Comparison of ENCODE assay signal across 8 mouse cellular contexts in the genomic region with DNA sequence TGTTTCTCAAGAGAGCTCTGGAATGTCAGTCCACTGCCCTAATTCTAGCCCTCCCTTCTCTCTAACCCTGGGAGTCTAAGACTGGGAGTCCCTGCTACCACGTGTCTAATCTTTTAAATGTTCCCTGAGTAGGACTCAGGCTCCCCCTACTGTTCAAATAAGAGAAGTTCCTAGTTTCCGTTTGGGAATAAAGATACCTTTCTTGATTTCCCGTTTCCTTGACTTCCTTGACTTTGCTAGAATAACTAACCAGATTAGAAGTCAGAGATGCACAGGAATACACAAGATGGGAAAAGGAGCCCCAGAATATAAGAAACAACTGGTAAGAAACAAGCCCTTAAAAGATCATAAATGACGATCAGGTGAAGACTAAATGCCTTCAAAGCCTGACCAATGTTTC. TPM values are rescaled to one million over a fixed set of nuclear protein-coding genes. Genes with fewer than 3 reads are reported as not detected.
DNase-seq lines count a peak whose midpoint lies in the region; ATAC-seq and TF ChIP-seq lines count a peak whose summit lies in the region.

No protein-coding gene starts in this region.

- peak overlapping the region; percentile 78 for H3K4me3 ChIP-seq in kidney, embryonic 14.5 days (ENCODE audit: low read length)
- H3K4me3 ChIP-seq in forebrain, embryonic 14.5 days (ENCODE audit: low read depth, low read length) = peak overlapping the region; percentile 63
- H3K4me3 ChIP-seq in limb, embryonic 14.5 days (replicated peaks; ENCODE audit: low read length) = peak overlapping the region; percentile 86
- peak overlapping the region; percentile 71 for H3K4me3 ChIP-seq in neural tube, embryonic 15.5 days (replicated peaks)

- H3K9me3 ChIP-seq in kidney, embryonic 14.5 days (ENCODE audit: control insufficient read depth, low read length) = no peaks in the 10 kb centered on the region
- no peaks in the 10 kb centered on the region for H3K9me3 ChIP-seq in forebrain, embryonic 14.5 days (replicated peaks; ENCODE audit: control insufficient read depth, low read length)
- no peaks in the 10 kb centered on the region for H3K9me3 ChIP-seq in limb, embryonic 14.5 days (ENCODE audit: control insufficient read depth, low read length)
- H3K9me3 ChIP-seq in neural tube, embryonic 15.5 days (replicated peaks) = no peaks in the 10 kb centered on the region

- WGBS in kidney, embryonic 14.5 days = 14% methylated on average over 4 of the region's 4 CpGs
- 14% methylated on average over 4 of the region's 4 CpGs for whole genome bisulfite sequencing in forebrain, embryonic 14.5 days
- WGBS in limb, embryonic 14.5 days = 15% methylated on average over 4 of the region's 4 CpGs
- WGBS in neural tube, embryonic 15.5 days = 13% methylated on average over 4 of the region's 4 CpGs

- no peaks in the 10 kb centered on the region for H3K27me3 ChIP-seq in kidney, embryonic 14.5 days (ENCODE audit: control insufficient read depth, insufficient read depth, low read length)
- no peaks in the 10 kb centered on the region for H3K27me3 ChIP-seq in forebrain, embryonic 14.5 days (replicated peaks; ENCODE audit: control insufficient read depth, insufficient read depth, low read length)
- H3K27me3 ChIP-seq in limb, embryonic 14.5 days (ENCODE audit: control insufficient read depth, insufficient read depth, low read length) = no peaks in the 10 kb centered on the region
- no peaks in the 10 kb centered on the region for H3K27me3 ChIP-seq in neural tube, embryonic 15.5 days (replicated peaks)

- H3K27ac ChIP-seq in kidney, embryonic 14.5 days (ENCODE audit: low read depth, low read length) = peak overlapping the region; percentile 92; the same call in 1 of the 2 replicates
- H3K27ac ChIP-seq in forebrain, embryonic 14.5 days (ENCODE audit: low read depth, low read length) = no peak overlapping the region
- 0 out of 2 replicates have a peak overlapping the region, but pooled peaks have one; percentile 86 for H3K27ac ChIP-seq in limb, embryonic 14.5 days (replicated peaks; ENCODE audit: low read depth, low read length)
- H3K27ac ChIP-seq in neural tube, embryonic 15.5 days (replicated peaks) = peak overlapping the region; percentile 98

- no peak for DNase-seq in kidney, adult 8-10 months
- DNase-seq in R1 (ENCODE audit: low read depth, low spot score) = peak; percentile 89
- DNase-seq in forebrain, embryonic 14.5 days (ENCODE audit: low spot score) = peak; percentile 79
- DNase-seq in limb, embryonic 14.5 days (ENCODE audit: low spot score) = peak; percentile 81
- DNase-seq in layer of hippocampus, adult 18-20 months (ENCODE audit: low spot score in 2 of 2) = no peak
- DNase-seq in gastrocnemius, postnatal 4 days (ENCODE audit: low spot score in 2 of 2) = no peak

- peaks cover 10% of the 10 kb centered on the region; the same call in 1 of the 2 replicates for H3K4me1 ChIP-seq in kidney, embryonic 14.5 days (ENCODE audit: control insufficient read depth, insufficient read depth, low read length)
- peaks cover 7% of the 10 kb centered on the region; the same call in 1 of the 2 replicates for H3K4me1 ChIP-seq in forebrain, embryonic 14.5 days (ENCODE audit: control insufficient read depth, insufficient read depth, low read length)
- peaks cover 6% of the 10 kb centered on the region; the same call in 1 of the 2 replicates for H3K4me1 ChIP-seq in limb, embryonic 14.5 days (ENCODE audit: control insufficient read depth, insufficient read depth, low read length)
- H3K4me1 ChIP-seq in neural tube, embryonic 15.5 days = peaks cover 34% of the 10 kb centered on the region

- ATAC-seq in kidney, embryonic 14.5 days (ENCODE audit: low FRiP score, low TSS enrichment) = no peak
- no peak for ATAC-seq in forebrain, embryonic 14.5 days
- no peak for ATAC-seq in limb, embryonic 14.5 days (ENCODE audit: low FRiP score, low read depth)
- no peak for ATAC-seq in neural tube, embryonic 15.5 days (ENCODE audit: low FRiP score)

- H3K9ac ChIP-seq in kidney, embryonic 14.5 days (ENCODE audit: low read depth, low read length) = peak overlapping the region; percentile 67; the same call in 1 of the 2 replicates
- peak overlapping the region; percentile 71; the same call in 1 of the 2 replicates for H3K9ac ChIP-seq in forebrain, embryonic 14.5 days (ENCODE audit: low read length)
- H3K9ac ChIP-seq in limb, embryonic 14.5 days (ENCODE audit: low read depth, low read length, severe bottlenecking) = peak overlapping the region; percentile 65; the same call in 1 of the 2 replicates
- H3K9ac ChIP-seq in neural tube, embryonic 15.5 days (replicated peaks) = peak overlapping the region; percentile 72

- H3K36me3 ChIP-seq in kidney, embryonic 14.5 days (ENCODE audit: control insufficient read depth, insufficient read depth, low read length) = peaks cover 38% of the 10 kb centered on the region
- H3K36me3 ChIP-seq in forebrain, embryonic 14.5 days (ENCODE audit: control insufficient read depth, insufficient read depth, low read length) = peaks cover 44% of the 10 kb centered on the region
- H3K36me3 ChIP-seq in limb, embryonic 14.5 days (ENCODE audit: control insufficient read depth, insufficient read depth, low read length) = peaks cover 34% of the 10 kb centered on the region
- peaks cover 37% of the 10 kb centered on the region for H3K36me3 ChIP-seq in neural tube, embryonic 15.5 days

- H3K4me2 ChIP-seq in kidney, embryonic 14.5 days (replicated peaks; ENCODE audit: low read depth, low read length) = peak overlapping the region; percentile 80
- H3K4me2 ChIP-seq in forebrain, embryonic 14.5 days (ENCODE audit: low read length) = peak overlapping the region; percentile 87
- peak overlapping the region; percentile 67 for H3K4me2 ChIP-seq in limb, embryonic 14.5 days (replicated peaks; ENCODE audit: low read depth, low read length, severe bottlenecking)
- peak overlapping the region; percentile 85 for H3K4me2 ChIP-seq in neural tube, embryonic 15.5 days

- TF ChIP-seq POLR2A in limb, embryonic 14.5 days (IDR thresholded peaks at IDR 0.05; ENCODE audit: borderline replicate concordance, extremely low read depth, insufficient read depth, insufficient read length) = no peak

RNA-seq across cellular contexts. Expression of a gene that starts 1.2 kb away (rescaled TPM):
- 11.3 and 13.5 TPM in 2 replicates for polyA plus RNA-seq in kidney, embryonic 14.5 days (2014; fragmentation: Nextera tagmentation; extraction: Ambion mirVana)
- polyA plus RNA-seq in forebrain, embryonic 14.5 days (2014; fragmentation: Nextera tagmentation; extraction: Ambion mirVana) = 16.2 and 18.2 TPM in 2 replicates
- polyA plus RNA-seq in limb, embryonic 14.5 days (2012; rRNA removed) = 15.2 and 17.2 TPM in 2 replicates
- polyA plus RNA-seq in limb, embryonic 14.5 days (2014; fragmentation: Nextera tagmentation; extraction: Ambion mirVana) = 13.7 and 14.5 TPM in 2 replicates
- 16.0 and 16.2 TPM in 2 replicates for polyA plus RNA-seq in neural tube, embryonic 15.5 days (2015; fragmentation: Nextera tagmentation; extraction: Ambion mirVana)
- total RNA-seq in layer of hippocampus, adult 18-20 months (2021) = 10 to 100 TPM; 13.6 to 15.6 TPM
- total RNA-seq in gastrocnemius, postnatal 4 days (2021) = 1 to 10 TPM; 6.7 to 9.9 TPM

RNA-seq across cellular contexts. Expression of a gene that starts 2.7 kb away (rescaled TPM):
- polyA plus RNA-seq in kidney, embryonic 14.5 days (2014; fragmentation: Nextera tagmentation; extraction: Ambion mirVana) = 4,683 and 5,796 TPM in 2 replicates
- 2,276 and 3,259 TPM in 2 replicates for polyA plus RNA-seq in forebrain, embryonic 14.5 days (2014; fragmentation: Nextera tagmentation; extraction: Ambion mirVana)
- 2,621 and 3,931 TPM in 2 replicates for polyA plus RNA-seq in limb, embryonic 14.5 days (2012; rRNA removed)
- polyA plus RNA-seq in limb, embryonic 14.5 days (2014; fragmentation: Nextera tagmentation; extraction: Ambion mirVana) = 4,572 and 4,920 TPM in 2 replicates
- polyA plus RNA-seq in neural tube, embryonic 15.5 days (2015; fragmentation: Nextera tagmentation; extraction: Ambion mirVana) = 2,372 and 2,481 TPM in 2 replicates
- total RNA-seq in layer of hippocampus, adult 18-20 months (2021) = 1,000 to 10,000 TPM; 1,532 to 1,582 TPM
- 1,000 to 10,000 TPM; 2,741 to 3,076 TPM for total RNA-seq in gastrocnemius, postnatal 4 days (2021)

RNA-seq across cellular contexts. Expression of a gene that starts 19.4 kb away (rescaled TPM):
- 237 and 254 TPM in 2 replicates for polyA plus RNA-seq in kidney, embryonic 14.5 days (2014; fragmentation: Nextera tagmentation; extraction: Ambion mirVana)
- polyA plus RNA-seq in forebrain, embryonic 14.5 days (2014; fragmentation: Nextera tagmentation; extraction: Ambion mirVana) = 177 and 187 TPM in 2 replicates
- polyA plus RNA-seq in limb, embryonic 14.5 days (2012; rRNA removed) = 111 and 186 TPM in 2 replicates
- 207 and 210 TPM in 2 replicates for polyA plus RNA-seq in limb, embryonic 14.5 days (2014; fragmentation: Nextera tagmentation; extraction: Ambion mirVana)
- polyA plus RNA-seq in neural tube, embryonic 15.5 days (2015; fragmentation: Nextera tagmentation; extraction: Ambion mirVana) = 121 and 157 TPM in 2 replicates
- 10 to 100 TPM; 60.4 to 61.7 TPM for total RNA-seq in layer of hippocampus, adult 18-20 months (2021)
- total RNA-seq in gastrocnemius, postnatal 4 days (2021) = 10 to 100 TPM; 84.8 to 91.4 TPM

RNA-seq across cellular contexts. Expression of a gene that starts 20.7 kb away (rescaled TPM):
- polyA plus RNA-seq in kidney, embryonic 14.5 days (2014; fragmentation: Nextera tagmentation; extraction: Ambion mirVana) = 9.9 and 16.1 TPM in 2 replicates
- 4.7 and 6.3 TPM in 2 replicates for polyA plus RNA-seq in forebrain, embryonic 14.5 days (2014; fragmentation: Nextera tagmentation; extraction: Ambion mirVana)
- polyA plus RNA-seq in limb, embryonic 14.5 days (2012; rRNA removed) = 51.3 and 59.6 TPM in 2 replicates
- polyA plus RNA-seq in limb, embryonic 14.5 days (2014; fragmentation: Nextera tagmentation; extraction: Ambion mirVana) = 35.8 and 37.9 TPM in 2 replicates
- 20.7 and 30.0 TPM in 2 replicates for polyA plus RNA-seq in neural tube, embryonic 15.5 days (2015; fragmentation: Nextera tagmentation; extraction: Ambion mirVana)
- total RNA-seq in layer of hippocampus, adult 18-20 months (2021) = 1 to 10 TPM; 6.2 to 6.3 TPM
- 10 to 100 TPM; 49.6 to 50.5 TPM for total RNA-seq in gastrocnemius, postnatal 4 days (2021)

RNA-seq across cellular contexts. Expression of a gene that starts 43.1 kb away (rescaled TPM):
- polyA plus RNA-seq in kidney, embryonic 14.5 days (2014; fragmentation: Nextera tagmentation; extraction: Ambion mirVana) = 5.1 and 11.8 TPM in 2 replicates
- 0.17 and 0.40 TPM in 2 replicates for polyA plus RNA-seq in forebrain, embryonic 14.5 days (2014; fragmentation: Nextera tagmentation; extraction: Ambion mirVana)
- 17.5 and 18.2 TPM in 2 replicates for polyA plus RNA-seq in limb, embryonic 14.5 days (2012; rRNA removed)
- polyA plus RNA-seq in limb, embryonic 14.5 days (2014; fragmentation: Nextera tagmentation; extraction: Ambion mirVana) = 19.6 and 21.1 TPM in 2 replicates
- 3.1 and 6.6 TPM in 2 replicates for polyA plus RNA-seq in neural tube, embryonic 15.5 days (2015; fragmentation: Nextera tagmentation; extraction: Ambion mirVana)
- total RNA-seq in layer of hippocampus, adult 18-20 months (2021) = 1 to 10 TPM; 7.1 to 7.5 TPM
- 10 to 100 TPM; 18.0 to 19.0 TPM for total RNA-seq in gastrocnemius, postnatal 4 days (2021)

Comparison
In these comparisons a context has a peak if more than half of its experiments do, and no peak if none do; other contexts are left out.
1. DNase-seq: peak in R1 (single experiment), forebrain, embryonic 14.5 days (single experiment) and limb, embryonic 14.5 days (single experiment); none in kidney, adult 8-10 months (0 of 2), layer of hippocampus, adult 18-20 months (0 of 2) and gastrocnemius, postnatal 4 days (0 of 2).
2. Peak in every context shown above with its lines, with median percentiles within 50 percentile points of each other: H3K4me2 ChIP-seq, H3K4me3 ChIP-seq and H3K9ac ChIP-seq.